Mouse (Mus musculus) retina, postnatal 7 days (tissue): ENCODE data around the gene Pipox.

Experiments
- DNase-seq: peaks from one replicate; pipeline ENCODE4 v3.0.0-alpha.2; 2012; ENCODE audit warnings: low read depth, low spot score

The Pipox gene

DNA sequence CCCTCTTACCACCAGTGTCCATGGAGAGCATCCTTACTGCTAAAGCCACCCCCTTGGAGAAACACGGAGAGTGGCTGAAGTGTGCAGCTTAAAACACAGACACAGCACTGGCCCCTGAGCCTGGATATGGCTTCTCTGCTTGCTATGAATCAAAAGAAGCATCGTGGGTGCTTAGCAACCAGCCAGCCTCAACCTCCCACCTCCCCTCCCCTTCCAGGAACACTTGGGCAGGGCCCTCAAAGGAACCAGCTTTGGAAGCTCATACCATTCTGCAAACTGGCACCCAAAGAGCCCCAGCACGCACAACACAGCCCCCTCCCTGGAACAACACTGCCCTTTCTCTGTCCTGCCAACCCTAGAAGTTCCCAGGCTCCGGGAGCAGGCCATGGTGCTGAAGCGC is 15.5 kb upstream of the Pipox start:
- DNase-seq = no peak

- DNase-seq = no peak
Observed at GRCm38 (mm10) chr11:77908468-77908867, 14.6 kb upstream of the Pipox start.

DNA sequence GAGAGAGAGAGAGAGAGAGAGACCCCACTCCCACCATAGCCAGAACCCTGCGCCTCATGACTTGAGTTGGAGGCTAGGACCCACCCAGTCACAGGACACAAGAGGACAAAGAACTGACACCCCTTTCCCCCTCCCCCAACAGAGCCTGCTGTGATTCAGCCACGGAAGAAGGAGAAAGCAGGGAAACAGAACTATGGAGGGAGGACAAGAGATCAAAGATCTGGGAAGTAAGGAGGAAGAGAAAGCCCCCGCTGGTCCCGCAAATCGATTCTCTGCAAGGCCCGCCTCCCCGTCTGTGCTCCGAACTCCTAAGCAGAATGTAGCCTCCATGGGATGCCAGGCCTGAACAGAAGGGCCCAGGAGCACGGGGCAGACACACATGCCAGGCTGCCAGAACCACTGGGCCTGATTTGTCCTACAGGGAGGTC is 12.9 kb upstream of the Pipox start:
- DNase-seq = no peak

DNA sequence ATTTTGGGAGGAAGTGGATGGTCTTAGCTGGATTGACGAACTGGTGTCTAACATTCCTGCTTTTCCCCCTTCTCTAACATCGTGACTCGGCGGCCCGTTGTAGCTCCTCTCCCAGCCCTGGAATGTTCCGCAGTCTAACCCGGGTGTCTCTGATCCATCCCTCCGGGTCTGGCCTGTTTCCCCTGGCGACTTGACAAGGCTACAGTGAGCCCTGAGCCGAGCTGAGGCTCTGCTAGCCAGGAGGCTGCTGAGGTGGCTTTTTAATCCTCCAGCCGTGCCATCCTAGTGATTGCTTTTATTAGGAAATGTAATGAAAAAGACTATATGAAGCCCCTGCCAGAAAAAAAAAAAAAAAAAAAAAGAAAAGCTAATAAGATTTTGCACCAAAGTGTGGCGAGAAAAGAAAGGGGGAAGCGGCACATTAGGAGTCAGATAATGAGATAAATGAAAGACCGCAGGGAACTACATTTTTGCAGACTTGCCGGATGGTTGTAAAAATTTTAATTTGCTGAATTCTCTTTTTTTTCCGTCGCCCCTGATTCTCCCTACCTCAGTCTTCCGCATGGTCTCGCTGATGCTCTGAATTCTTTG is 12.3 kb upstream of the Pipox start:
- no peak for DNase-seq

DNA sequence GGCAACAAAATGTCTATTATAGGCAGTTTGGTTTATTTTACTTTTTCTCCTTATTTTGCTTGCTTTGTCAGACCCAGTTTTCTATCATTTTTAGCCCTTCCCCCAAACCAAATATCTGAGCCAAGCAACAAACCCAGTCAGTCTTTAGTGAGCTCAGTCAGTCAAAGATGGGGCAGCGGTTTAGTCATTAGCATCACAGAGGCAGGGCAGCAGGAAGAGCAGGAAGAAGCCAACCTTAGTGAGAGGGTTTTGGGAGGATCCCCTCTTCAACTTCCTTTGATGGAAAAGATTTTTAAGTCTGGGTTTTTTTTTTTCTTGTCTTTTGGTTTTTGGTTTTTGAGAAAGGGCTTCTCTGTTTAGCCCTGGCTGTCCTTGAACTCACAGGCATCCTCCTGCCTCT is 10.8 kb upstream of the Pipox start:
- DNase-seq = no peak

- no peak for DNase-seq
Observed at GRCm38 (mm10) chr11:77903761-77904160, 9.9 kb upstream of the Pipox start.

- no peak for DNase-seq
Observed at GRCm38 (mm10) chr11:77901775-77902355, 8.0 kb upstream of the Pipox start.

GRCm38 (mm10) chr11:77901366-77901765 is 7.5 kb upstream of the Pipox start:
- no peak for DNase-seq

DNA sequence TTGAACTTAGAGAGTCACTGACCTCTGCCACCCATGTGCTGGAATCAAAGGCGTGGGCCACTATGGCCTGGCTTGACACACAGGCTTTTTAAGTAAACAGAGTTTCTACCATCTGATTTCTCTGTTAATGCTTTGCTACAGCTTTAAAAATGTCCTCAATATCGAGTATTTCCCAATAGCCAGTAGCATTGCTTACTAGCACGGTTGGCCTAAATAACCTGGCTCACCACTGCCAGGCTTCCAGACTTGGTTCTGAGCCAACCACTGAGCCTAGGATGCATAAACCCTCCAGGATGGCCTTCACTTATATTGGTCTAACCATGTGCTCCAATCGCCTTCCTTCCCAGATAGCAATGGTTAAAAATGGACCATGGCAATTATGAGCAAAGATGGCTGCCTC is 6.8 kb upstream of the Pipox start:
- no peak for DNase-seq

- DNase-seq = no peak
Observed at GRCm38 (mm10) chr11:77900187-77900586, 6.3 kb upstream of the Pipox start.

- DNase-seq = no peak
Observed at GRCm38 (mm10) chr11:77896820-77897805, 3.2 kb upstream of the Pipox start.

DNA sequence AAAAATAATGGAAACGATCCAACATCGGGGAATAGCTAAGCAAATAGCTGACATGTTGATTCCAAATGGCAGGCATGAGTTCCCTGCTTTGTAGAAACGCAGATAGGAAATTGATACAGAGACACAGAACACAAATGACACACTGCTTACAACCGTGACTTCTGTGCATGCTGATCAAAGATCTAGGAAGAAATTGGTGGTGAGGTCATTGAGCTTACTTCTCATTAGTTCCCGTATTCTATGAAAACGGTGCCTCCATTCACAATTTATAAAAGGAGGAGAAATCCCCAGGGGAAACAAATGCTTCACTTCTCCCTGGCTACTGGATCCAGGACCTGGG is 2.6 kb upstream of the Pipox start:
- no peak for DNase-seq

- no peak for DNase-seq
Observed at GRCm38 (mm10) chr11:77896011-77896410, 2.1 kb upstream of the Pipox start.

DNA sequence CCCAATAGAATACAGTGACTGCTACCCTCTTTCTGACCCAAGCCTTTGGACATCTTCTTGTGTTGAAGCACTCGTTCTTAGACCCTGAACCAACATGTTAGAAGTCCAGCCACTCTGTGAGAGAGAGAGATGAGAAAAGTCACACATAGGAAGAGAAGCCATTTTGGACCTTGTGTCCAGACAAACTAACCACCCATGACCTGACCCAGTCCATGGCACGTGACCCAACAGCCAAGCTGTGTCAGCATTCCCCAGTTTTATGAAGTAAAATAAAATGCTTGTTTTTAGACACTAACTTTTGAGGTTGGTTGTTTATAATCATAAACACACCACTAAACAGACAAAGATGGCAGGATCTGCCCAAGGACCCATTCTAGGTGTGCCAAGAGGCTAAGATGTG is 1.1 kb upstream of the Pipox start:
- no peak for DNase-seq

GRCm38 (mm10) chr11:77893283-77893682 is 613 bp downstream of the Pipox start:
- DNase-seq = no peak

DNA sequence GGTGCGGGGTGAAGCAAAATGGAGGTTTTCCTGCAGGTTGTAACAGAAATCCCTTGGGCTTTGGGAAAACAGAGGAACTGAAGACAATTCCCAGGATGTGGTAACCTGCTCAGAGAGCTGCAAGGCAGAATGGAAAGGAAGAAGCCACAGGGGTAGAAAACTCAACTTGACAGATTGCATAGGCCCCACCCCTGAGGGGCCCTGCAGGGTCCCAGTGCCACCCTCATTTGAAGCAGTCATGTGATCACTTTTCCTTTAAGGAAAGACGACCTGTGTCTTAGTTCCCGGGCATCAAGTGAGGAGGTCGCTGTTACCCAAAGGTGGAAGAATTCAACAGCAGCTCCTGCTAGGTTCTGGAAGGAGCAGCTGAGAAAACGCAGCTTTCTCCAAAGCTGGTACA is 1.0 kb downstream of the Pipox start:
- DNase-seq = no peak

GRCm38 (mm10) chr11:77890648-77891258 is 3.1 kb downstream of the Pipox start:
- DNase-seq = no peak

- no peak for DNase-seq
Observed at GRCm38 (mm10) chr11:77889484-77889883, 4.4 kb downstream of the Pipox start.

DNA sequence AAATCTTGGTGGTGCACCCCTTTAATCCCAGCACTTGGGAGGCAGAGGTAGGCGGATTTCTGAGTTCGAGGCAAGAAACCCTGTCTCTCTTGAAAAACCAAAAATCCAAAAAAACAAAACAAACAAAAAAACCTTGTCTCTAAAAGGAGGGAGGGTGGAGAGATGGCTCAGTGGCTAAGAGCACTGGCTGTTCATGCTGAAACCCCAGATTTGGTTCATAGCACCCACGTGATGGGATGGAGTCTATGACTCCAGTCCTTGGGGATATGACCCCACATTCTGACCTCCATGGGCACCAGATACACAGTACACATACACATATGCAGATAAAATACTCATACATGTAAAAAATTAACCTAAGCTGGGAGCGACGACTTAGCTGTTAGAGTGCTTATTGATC is 5.0 kb downstream of the Pipox start:
- no peak for DNase-seq

- no peak for DNase-seq
Observed at GRCm38 (mm10) chr11:77887373-77887960, 6.4 kb downstream of the Pipox start.

DNA sequence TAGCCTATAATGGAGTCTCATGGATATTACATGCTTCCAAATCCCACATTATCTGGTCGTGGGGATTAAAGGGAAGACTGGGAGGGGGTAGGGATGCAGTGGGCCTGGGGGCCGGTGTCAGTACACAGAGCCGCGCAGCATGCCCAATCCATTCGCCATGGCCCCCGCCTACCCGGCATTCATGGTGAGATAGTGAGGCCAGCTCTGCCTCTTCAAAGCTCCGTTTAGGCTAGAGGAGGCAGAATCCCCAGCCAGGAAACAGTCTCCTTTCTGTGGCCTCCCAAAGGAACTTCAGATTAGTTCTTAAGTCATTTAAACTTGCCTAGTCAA is 8.7 kb downstream of the Pipox start:
- no peak for DNase-seq
